Mouse (Mus musculus) thymus, adult 2 months (tissue): Measurements from ENCODE around the gene Gm20388.

Source experiments
- CTCF ChIP-seq: fragments of 200-500 bp; IDR thresholded peaks from 2 replicates; pipeline ENCODE4 v1.5.1; 2012; ENCODE audit warnings: mild to moderate bottlenecking, control low read depth, low read length, moderate library complexity, borderline replicate concordance; ENCODE audit not compliant: control insufficient read depth, poor library complexity, insufficient read depth; ENCODE audit errors: extremely low read depth
- POLR2A ChIP-seq: fragments of 200-500 bp; IDR thresholded peaks from 2 replicates; pipeline ENCODE4 v1.6.1; 2012; ENCODE audit warnings: mild to moderate bottlenecking, low read length, control low read depth, moderate library complexity; ENCODE audit not compliant: control insufficient read depth, poor library complexity, insufficient read depth; ENCODE audit errors: extremely low read depth

- no peak for TF ChIP-seq POLR2A
- TF ChIP-seq CTCF: no peak
Measured at GRCm38 (mm10) chr8:120421638-120422037, 511.0 kb downstream of the Gm20388 start.
